Mouse (Mus musculus) embryonic stem cell, embryonic (primary cell): ENCODE measurements around the gene Sh3bp2.

Source experiments
- CTCF ChIA-PET, 4 experiments: fragments of 300-600 bp in 2 of 4; fragments of 350-600 bp in 2 of 4; sonication (Branson Sonifier 250); formaldehyde crosslinking; loops; one replicate each; lab custom pipeline; 2022; ENCODE audit warnings: inconsistent platforms in 2 of 4; lab: Charles Lee
- POLR2A ChIA-PET, 4 experiments: fragments of 300-600 bp in 2 of 4; fragments of 350-600 bp in 2 of 4; sonication (Branson Sonifier 250); formaldehyde crosslinking; loops; one replicate each; lab custom pipeline; 2022; ENCODE audit warnings: antibody characterized with exemption in 4 of 4, inconsistent platforms in 1 of 4; lab: Charles Lee

The Sh3bp2 gene

GRCm38 (mm10) chr5:34525663-34526476 is at the start of gene Sh3bp2:
TSS of gene Sh3bp2 (plus strand) at chr5:34525838.
- POLR2A ChIA-PET, result interaction anchor here (0.6 to 2.5 kb wide), 21 partner anchors 10 to 318 kb away, joined by 3 to 18 read pairs (median 3); partner anchors contain the start of genes Tnip2 (in 3 of the 4), Add1 (in 1 of the 4), Grk4 (in 1 of the 4) and Mfsd10 (in 1 of the 4)

GRCm38 (mm10) chr5:34480926-34481325 is 44.7 kb upstream of the Sh3bp2 start:
- ChIA-PET POLR2A (interaction anchor here in 2 of 4 experiments (0.5 to 1.9 kb wide), 5 partner anchors 99 to 1080 kb away, joined by 3 to 7 read pairs (median 4); partner anchors contain the start of genes Grk4 (in 1 of the 2), Nop14 (in 1 of the 2) and Rnf4 (in 1 of the 2)), CTCF (interaction anchor here in 3 of 4 experiments (0.7 to 0.9 kb wide), 4 partner anchors 66 to 308 kb away, joined by 3 to 4 read pairs (median 3); no protein-coding TSS in a partner anchor)

More at GRCm38 (mm10) chr5:34525663-34526476, at the start of gene Sh3bp2:
- CTCF ChIA-PET, result interaction anchor here in 3 of 4 experiments (0.6 to 2.1 kb wide), 8 partner anchors 12 to 1247 kb away, joined by 3 to 12 read pairs (median 4); partner anchors contain the start of genes Mfsd10 (in 1 of the 3), Nop14 (in 1 of the 3) and Tnip2 (in 1 of the 3)

DNA sequence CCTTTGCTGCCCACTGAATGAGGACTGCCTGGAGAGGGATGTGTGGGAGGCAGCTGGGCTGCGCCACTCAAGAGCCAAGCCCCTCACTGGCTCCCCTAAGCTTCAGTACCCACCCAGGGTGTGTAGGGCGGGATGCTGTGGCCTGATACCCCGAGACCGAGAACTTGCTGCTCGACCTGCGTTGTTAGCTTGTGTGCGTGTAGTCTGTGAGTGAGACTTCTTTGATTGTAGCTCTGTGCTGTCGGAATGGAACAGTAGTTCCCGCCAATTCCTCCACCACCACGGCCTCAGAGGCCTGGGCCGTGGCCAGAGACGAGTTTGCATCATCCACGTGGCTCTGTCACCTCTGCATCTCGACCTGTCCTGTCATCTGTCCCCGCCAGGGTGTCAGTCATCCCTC is 39.9 kb upstream of the Sh3bp2 start:
- ChIA-PET POLR2A (interaction anchor here in 3 of 4 experiments (0.6 to 4.0 kb wide), 12 partner anchors 10 to 175 kb away, joined by 3 to 35 read pairs (median 5); partner anchors contain the start of genes Tnip2 (in 2 of the 3), Grk4 (in 1 of the 3), Nop14 (in 1 of the 3) and Rnf4 (in 1 of the 3)), CTCF (interaction anchor here in 3 of 4 experiments (0.5 to 1.6 kb wide), 3 partner anchors 61 to 1661 kb away, joined by 3 to 4 read pairs (median 3); no protein-coding TSS in a partner anchor)

DNA sequence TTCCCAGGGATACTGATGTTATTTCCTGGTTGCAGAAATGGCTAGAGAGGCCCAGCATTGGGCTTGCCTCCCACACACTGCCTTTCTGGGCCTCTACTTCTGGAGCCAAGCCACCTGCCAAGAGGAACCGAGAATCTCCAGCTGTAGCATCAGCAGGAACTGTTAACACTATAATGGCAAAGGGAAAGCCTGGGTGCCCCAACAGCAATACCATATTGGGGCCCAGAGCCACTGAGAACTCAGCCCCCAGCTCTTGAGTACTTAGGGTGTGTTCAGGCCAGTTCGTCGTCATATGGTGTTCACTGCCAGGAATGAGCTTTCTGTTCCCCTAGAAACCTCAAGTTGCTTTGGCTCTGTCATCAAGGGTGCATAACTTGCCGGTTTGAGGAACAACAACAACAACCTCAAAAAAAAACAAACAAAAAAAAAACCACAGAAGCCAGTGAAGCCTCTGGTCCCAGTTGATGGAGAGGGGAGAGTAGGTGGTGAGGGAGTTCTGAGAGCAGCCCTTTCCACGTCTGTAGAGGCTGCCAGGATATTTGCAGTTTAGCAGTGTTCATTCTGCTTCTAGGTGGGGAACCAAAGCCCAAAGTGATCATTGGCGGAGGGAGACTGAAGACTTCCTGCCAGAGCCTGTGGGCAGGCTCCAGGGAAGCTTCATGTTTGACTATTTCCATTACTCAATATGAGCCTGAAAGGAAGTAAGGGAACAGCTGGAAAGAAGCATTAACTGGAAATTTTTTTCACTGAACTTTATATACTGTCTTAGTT is 38.1 kb upstream of the Sh3bp2 start:
- CTCF ChIA-PET, result interaction anchor here in 1 of 4 experiments (0.6 to 0.7 kb wide), 2 partner anchors 219 to 452 kb away, joined by 3 to 4 read pairs; no protein-coding TSS in a partner anchor

DNA sequence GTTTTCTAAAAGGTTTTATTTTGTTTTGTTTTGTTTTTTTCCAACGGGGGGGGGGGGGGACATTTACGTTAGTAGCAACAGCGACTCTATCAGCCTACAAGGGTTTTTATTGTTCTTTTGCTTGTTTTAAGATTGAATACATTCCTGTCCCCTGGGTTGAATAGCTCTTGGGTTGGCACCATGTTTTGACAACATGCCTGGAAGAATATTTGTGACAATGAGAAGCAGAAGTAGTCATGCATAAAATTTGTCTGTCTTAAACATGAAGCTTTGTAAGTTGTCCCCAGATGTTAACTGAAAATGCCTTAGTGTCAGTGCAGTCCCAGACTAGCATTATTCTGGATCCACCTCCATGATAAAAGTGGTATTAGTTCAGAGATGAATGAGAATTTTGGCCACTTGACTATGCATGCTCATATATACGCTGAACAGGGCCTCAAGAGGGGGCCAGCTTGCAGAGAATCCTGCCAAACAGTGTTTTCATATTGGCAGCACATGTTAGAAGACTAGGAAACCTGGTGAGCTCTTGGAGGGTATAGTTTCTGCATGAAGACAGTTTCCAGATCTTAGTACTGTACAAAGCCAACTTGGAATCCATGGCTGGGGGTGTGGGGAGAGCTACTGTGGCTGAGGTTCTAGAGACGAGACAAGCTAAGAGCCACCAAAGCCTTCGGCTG is 36.8 kb upstream of the Sh3bp2 start:
- POLR2A ChIA-PET, result interaction anchor here in 2 of 4 experiments (0.7 to 2.0 kb wide), 10 partner anchors 8 to 330 kb away, joined by 3 to 5 read pairs (median 4); partner anchors contain the start of genes Rnf4 (in 1 of the 2) and Tnip2 (in 1 of the 2)
- CTCF ChIA-PET, result interaction anchor here in 2 of 4 experiments (0.6 to 0.8 kb wide), 2 partner anchors 19 to 159 kb away, joined by 3 to 6 read pairs; no protein-coding TSS in a partner anchor

More for the DNA sequence above, 38.1 kb upstream of the Sh3bp2 start:
- POLR2A ChIA-PET, result interaction anchor here in 3 of 4 experiments (0.7 to 2.9 kb wide), 13 partner anchors 9 to 161 kb away, joined by 3 to 12 read pairs (median 4); partner anchors contain the start of genes Rnf4 (in 2 of the 3) and Tnip2 (in 2 of the 3)

GRCm38 (mm10) chr5:34489418-34489787 is 36.2 kb upstream of the Sh3bp2 start:
- ChIA-PET CTCF (interaction anchor here in 2 of 4 experiments (0.5 to 0.7 kb wide), 3 partner anchors 19 to 913 kb away, joined by 3 to 4 read pairs (median 3); no protein-coding TSS in a partner anchor), POLR2A (interaction anchor here in 2 of 4 experiments (0.9 to 1.7 kb wide), 7 partner anchors 8 to 154 kb away, joined by 3 to 4 read pairs (median 3); partner anchors contain the start of genes Rnf4 (in 1 of the 2) and Tnip2 (in 1 of the 2))

GRCm38 (mm10) chr5:34496745-34497144 is 28.9 kb upstream of the Sh3bp2 start:
- POLR2A ChIA-PET, result interaction anchor here in 2 of 4 experiments (0.7 to 7.6 kb wide), 8 partner anchors 8 to 163 kb away, joined by 3 to 35 read pairs (median 3); partner anchors contain the start of genes Grk4 (in 1 of the 2), Nop14 (in 1 of the 2), Rnf4 (in 1 of the 2) and Tnip2 (in 1 of the 2)

GRCm38 (mm10) chr5:34500886-34501285 is 24.8 kb upstream of the Sh3bp2 start:
- POLR2A ChIA-PET, result interaction anchor here in 3 of 4 experiments (0.7 to 2.3 kb wide), 10 partner anchors 12 to 165 kb away, joined by 3 to 15 read pairs (median 4); partner anchors contain the start of genes Rnf4 (in 2 of the 3) and Tnip2 (in 2 of the 3)
- CTCF ChIA-PET, result interaction anchor here in 2 of 4 experiments (1.0 to 1.6 kb wide), 2 partner anchors 8 to 37 kb away, joined by 4 read pairs; no protein-coding TSS in a partner anchor

More at GRCm38 (mm10) chr5:34496745-34497144, 28.9 kb upstream of the Sh3bp2 start:
- CTCF ChIA-PET, result interaction anchor here in 2 of 4 experiments (0.8 to 1.0 kb wide), 2 partner anchors 99 to 146 kb away, joined by 3 read pairs; no protein-coding TSS in a partner anchor

- ChIA-PET POLR2A (interaction anchor here in 2 of 4 experiments (1.7 to 2.3 kb wide), 4 partner anchors 11 to 135 kb away, joined by 7 to 15 read pairs (median 10); partner anchors contain the start of gene Tnip2 (in 2 of the 2)), CTCF (interaction anchor here in 1 of 4 experiments (1.6 kb wide), 1 partner anchor 37 kb away, joined by 4 read pairs; no protein-coding TSS in a partner anchor)
Measured at GRCm38 (mm10) chr5:34501588-34501987, 24.1 kb upstream of the Sh3bp2 start.

GRCm38 (mm10) chr5:34502411-34502810 is 23.2 kb upstream of the Sh3bp2 start:
- CTCF ChIA-PET, result no interaction called here

DNA sequence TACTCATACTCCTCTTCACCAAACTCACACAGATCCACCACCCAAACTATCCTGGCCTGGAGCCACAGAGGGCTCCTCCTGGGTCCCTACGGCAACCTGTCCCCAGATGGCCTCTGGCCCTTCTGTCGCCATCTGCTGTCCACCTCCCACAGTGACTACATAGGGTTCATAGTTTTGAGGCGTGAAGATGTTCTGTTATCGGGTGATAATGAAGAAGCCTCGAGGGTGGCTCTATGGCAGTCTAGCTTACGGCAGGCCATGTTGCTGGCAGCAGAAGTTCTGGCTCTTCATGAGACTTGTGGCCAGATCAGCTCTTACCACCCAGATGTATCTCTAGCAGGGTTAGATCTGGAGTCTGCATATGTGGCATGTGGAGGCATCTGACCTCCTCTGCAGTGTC is 22.8 kb upstream of the Sh3bp2 start:
- ChIA-PET POLR2A (interaction anchor here in 1 of 4 experiments (1.3 kb wide), 1 partner anchor 10 kb away, joined by 4 read pairs; no protein-coding TSS in a partner anchor), CTCF (no interaction called here)

More at GRCm38 (mm10) chr5:34502411-34502810, 23.2 kb upstream of the Sh3bp2 start:
- POLR2A ChIA-PET, result interaction anchor here in 1 of 4 experiments (1.3 kb wide), 1 partner anchor 11 kb away, joined by 4 read pairs; no protein-coding TSS in a partner anchor

DNA sequence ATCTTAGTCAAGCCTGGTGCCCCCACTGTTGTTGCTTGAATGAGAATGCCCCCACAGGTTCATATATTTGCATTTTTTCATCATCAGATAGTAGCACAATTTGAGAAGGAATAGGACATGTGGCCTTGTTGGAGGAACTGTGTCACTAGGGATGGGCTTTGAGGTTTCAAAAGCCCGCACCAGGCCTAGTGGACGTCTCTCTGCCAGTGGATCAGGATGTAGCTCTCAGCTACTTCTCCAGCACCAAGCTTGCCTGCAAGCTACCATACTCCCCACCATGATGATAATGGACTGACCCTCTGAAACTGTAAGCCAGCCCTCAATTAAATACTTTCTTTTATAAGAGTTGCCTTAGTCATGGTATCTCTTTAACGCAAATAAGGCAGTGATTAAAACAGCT is 13.2 kb upstream of the Sh3bp2 start:
- CTCF ChIA-PET, result interaction anchor here in 1 of 4 experiments (2.6 kb wide), 1 partner anchor 124 kb away, joined by 8 read pairs; the partner anchor contains the start of gene Mfsd10
- POLR2A ChIA-PET, result interaction anchor here in 3 of 4 experiments (0.7 to 4.2 kb wide), 13 partner anchors 12 to 171 kb away, joined by 3 to 80 read pairs (median 9); partner anchors contain the start of genes Grk4 (in 3 of the 3), Nop14 (in 3 of the 3), Mfsd10 (in 1 of the 3) and Sh3bp2 (in 1 of the 3)

DNA sequence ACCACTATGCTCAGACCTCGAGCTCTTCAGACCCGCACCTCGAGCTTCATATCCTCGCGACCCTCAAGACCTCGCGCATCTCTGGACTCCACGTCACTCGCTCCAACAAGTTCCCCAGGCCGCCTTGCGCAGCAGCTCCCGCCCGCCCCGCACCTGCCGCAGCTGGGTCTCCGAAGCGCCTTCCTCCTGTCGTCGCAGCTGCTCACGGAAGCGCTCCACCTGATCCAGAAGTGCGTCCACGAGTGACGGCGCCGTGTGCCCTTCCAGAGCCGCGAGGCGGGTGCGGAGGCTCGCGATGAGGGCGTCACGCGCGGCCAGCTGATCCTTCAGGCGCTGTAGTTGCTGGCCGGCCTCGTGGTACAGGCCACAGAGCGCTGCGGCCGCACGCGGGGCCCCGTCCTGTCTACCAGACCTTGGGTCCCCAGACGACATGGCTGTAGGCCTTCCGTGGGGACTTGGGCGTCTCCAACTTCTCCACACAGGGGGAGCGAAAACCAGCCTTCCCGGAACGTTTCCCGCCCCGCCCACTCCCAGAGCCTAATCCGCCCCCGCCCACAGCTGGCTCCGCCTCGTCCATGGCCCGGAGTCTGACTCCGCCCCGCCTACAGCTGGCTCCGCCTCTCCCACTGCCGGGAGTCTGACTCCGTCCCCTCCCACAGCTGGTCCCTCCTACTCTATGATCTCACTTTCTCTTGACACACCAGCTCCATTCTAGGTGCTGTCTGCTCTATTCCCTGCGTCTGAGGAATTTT is 12.0 kb upstream of the Sh3bp2 start, which contains the start of gene Tnip2:
Gene Tnip2, minus strand, starts transcription at position 526 of the 752 bp plus-strand sequence.
- ChIA-PET POLR2A (interaction anchor here (0.5 to 4.2 kb wide), 120 partner anchors 9 to 1160 kb away, joined by 3 to 80 read pairs (median 4); partner anchors contain the start of genes Grk4 (in 4 of the 4), Nop14 (in 4 of the 4), Add1 (in 3 of the 4) and Mfsd10 (in 3 of the 4)), CTCF (interaction anchor here (0.6 to 2.6 kb wide), 23 partner anchors 10 to 974 kb away, joined by 3 to 26 read pairs (median 5); partner anchors contain the start of genes Grk4 (in 4 of the 4), Nop14 (in 3 of the 4), Mfsd10 (in 1 of the 4) and Sh3bp2 (in 1 of the 4))

GRCm38 (mm10) chr5:34514218-34514566 is 11.4 kb upstream of the Sh3bp2 start:
- ChIA-PET CTCF (interaction anchor here (0.6 to 2.6 kb wide), 22 partner anchors 10 to 975 kb away, joined by 3 to 26 read pairs (median 6); partner anchors contain the start of genes Grk4 (in 2 of the 4), Nop14 (in 2 of the 4), Mfsd10 (in 1 of the 4) and Sh3bp2 (in 1 of the 4)), POLR2A (interaction anchor here (0.5 to 4.2 kb wide), 105 partner anchors 10 to 1161 kb away, joined by 3 to 80 read pairs (median 5); partner anchors contain the start of genes Grk4 (in 4 of the 4), Nop14 (in 4 of the 4), Add1 (in 3 of the 4) and Mfsd10 (in 3 of the 4))
